Mouse (Mus musculus): ENCODE measurements around the gene March7. TPM values are rescaled to one million over a fixed set of nuclear protein-coding genes. Genes with fewer than 3 reads are reported as not detected.

Gene March7
- polyA plus RNA-seq (2017; shearing (Covaris generic)): 113 TPM

GRCm38 (mm10) chr2:60209703-60210651 lies at the start of gene March7, which contains the start of gene Baz2b:
Gene March7, plus strand, starts transcription at chr2:60209887.
Gene Baz2b, minus strand, starts transcription at chr2:60209839.

GRCm38 (mm10) chr2:60284467-60284821 lies 74.8 kb downstream of the March7 start, which contains the start of gene Cd302:
Gene Cd302, minus strand, starts transcription at chr2:60284488.

Other genes starting within 250 kb of the March7 start
- gene Baz2b, start within 50 bp of the March7 start, polyA plus RNA-seq (2017; shearing (Covaris generic)): 30.7 TPM
- 4.7 TPM for gene Cd302, start 74.6 kb downstream of the March7 start, polyA plus RNA-seq (2017; shearing (Covaris generic))
- 52.2 TPM for gene Ly75, start 173.4 kb downstream of the March7 start, polyA plus RNA-seq (2017; shearing (Covaris generic))